8 mouse cellular contexts compared by ENCODE assay signal in genomic region chr2:77309313-77309712, GRCm38 (mm10). TPM values are rescaled to one million over a fixed set of nuclear protein-coding genes. Genes with fewer than 3 reads are reported as not detected.
DNase-seq lines count a peak whose midpoint lies in the region; TF ChIP-seq lines count a peak whose summit lies in the region.

No protein-coding gene starts in this region.

- H3K4me3 ChIP-seq in spleen, adult 2 months (ENCODE audit: extremely low read depth, insufficient read depth, insufficient read length): no peak overlapping the region

- 0 out of 2 replicates have a peak, but pooled peaks have one; percentile 3 for TF ChIP-seq CTCF in spleen, adult 2 months (IDR thresholded peaks at IDR 0.05; ENCODE audit: extremely low read depth, insufficient read depth, insufficient read length, insufficient replicate concordance)

- TF ChIP-seq POLR2A in spleen, adult 2 months (IDR thresholded peaks at IDR 0.05; ENCODE audit: low read depth, low read length): no peak

- DNase-seq in cerebellum, adult 18-20 months: peak; percentile 19 to 26
- no peak for DNase-seq in cerebellum, adult 11-12 months
- no peak for DNase-seq in spleen, adult 2 months (ENCODE audit: low read depth in 1 of 2, low spot score in 2 of 2)
- DNase-seq in spleen, postnatal 14 days (ENCODE audit: low spot score in 2 of 2): no peak
- peak; percentile 61 to 64 for DNase-seq in gastrocnemius, adult 8-10 months (ENCODE audit: low spot score in 2 of 2)
- DNase-seq in kidney, postnatal 10 days: peak; percentile 69
- peak; percentile 29 to 54 for DNase-seq in monocyte, adult 2 months (ENCODE audit: low read depth in 1 of 2, low spot score in 2 of 2)
- no peak for DNase-seq in layer of hippocampus, postnatal 36 days

- no peaks in the 10 kb centered on the region for H3K4me1 ChIP-seq in spleen, adult 2 months (ENCODE audit: control insufficient read depth, insufficient read depth, insufficient read length)

- H3K27ac ChIP-seq in spleen, adult 2 months (ENCODE audit: insufficient read depth, low read length): no peak overlapping the region

- H3K27me3 ChIP-seq in spleen, adult 2 months (ENCODE audit: control insufficient read depth, insufficient read depth, low read length): no peaks in the 10 kb centered on the region

- H3K36me3 ChIP-seq in spleen, adult 2 months (ENCODE audit: control insufficient read depth, insufficient read depth, low read length): no peaks in the 10 kb centered on the region

- WGBS in spleen, adult 2 months: 60% methylated on average over 7 of the region's 7 CpGs

RNA-seq across cellular contexts. Expression of gene Sestd1, which starts 28.9 kb away (rescaled TPM):
- 0.74 and 0.75 TPM in 2 replicates for polyA plus RNA-seq in spleen, adult 2 months (2012; rRNA removed)
- 10 to 100 TPM in 3 of 4 experiments, 1 to 10 TPM in 1; 8.5 to 12.6 (median 10.5) TPM for total RNA-seq in gastrocnemius, adult 8-10 months (2022)
- 10 to 100 TPM; 38.6 to 38.9 TPM for total RNA-seq in layer of hippocampus, postnatal 36 days (2021)

Comparison
In these comparisons a context has a peak if more than half of its experiments do, and no peak if none do; other contexts are left out.
1. DNase-seq: peak in cerebellum, adult 18-20 months (2 of 2), gastrocnemius, adult 8-10 months (2 of 2), kidney, postnatal 10 days (single experiment) and monocyte, adult 2 months (2 of 2); none in cerebellum, adult 11-12 months (single experiment), spleen, adult 2 months (0 of 2), spleen, postnatal 14 days (0 of 2) and layer of hippocampus, postnatal 36 days (0 of 2).